Mouse (Mus musculus) heart, embryonic 10.5 days (tissue): ENCODE data around the gene Trmt5. TPM values are rescaled to one million over a fixed set of nuclear protein-coding genes. Genes with fewer than 3 reads are reported as not detected.

Source experiments
- DNase-seq: peaks from one replicate; pipeline ENCODE4 v3.0.0-alpha.2; 2017; ENCODE audit warnings: low spot score
- H3K27ac ChIP-seq: fragments of 300-500 bp; sonication (generic); 2 replicates; pipeline ENCODE4 v1.5.1; 2016; ENCODE audit warnings: mild to moderate bottlenecking
- H3K27me3 ChIP-seq: fragments of 300-500 bp; sonication (generic); 2 replicates; pipeline ENCODE4 v1.6.1; 2016; ENCODE audit warnings: mild to moderate bottlenecking; ENCODE audit not compliant: poor library complexity, insufficient read depth, severe bottlenecking
- H3K36me3 ChIP-seq: fragments of 300-500 bp; sonication (generic); 2 replicates; pipeline ENCODE4 v1.6.1; 2016; ENCODE audit warnings: mild to moderate bottlenecking, moderate library complexity
- H3K4me1 ChIP-seq: fragments of 300-500 bp; sonication (generic); 2 replicates; pipeline ENCODE4 v1.6.1; 2016; ENCODE audit warnings: mild to moderate bottlenecking
- H3K4me3 ChIP-seq: fragments of 300-500 bp; sonication (generic); 2 replicates; pipeline ENCODE4 v1.5.1; 2016; ENCODE audit warnings: mild to moderate bottlenecking, moderate library complexity
- H3K9me3 ChIP-seq: fragments of 300-500 bp; sonication (generic); 2 replicates; pipeline ENCODE4 v1.6.1; 2016; ENCODE audit warnings: mild to moderate bottlenecking, moderate library complexity
- WGBS: fragments of 180-500 bp; shearing (Covaris S2); methylation state at CpG from one replicate; pipeline ENCODE4 v1.1.7; 2016; 5-methylcytosine and 5-hydroxymethylcytosine counted together
- polyA plus RNA-seq: library from polyadenylated mRNA; unstranded; fragments of >200 nt; fragmentation: Nextera tagmentation; extraction: Ambion mirVana; gene quantifications from 2 replicates; pipeline ENCODE4 v1.2.1, GENCODE M21; 2016

The Trmt5 gene
- polyA plus RNA-seq, 1 experiment from 2014 or later = 21.1 TPM

GRCm38 (mm10) chr12:73307750-73308149, 21.2 kb upstream of the Trmt5 start:
- DNase-seq = no peak
- H3K4me3 ChIP-seq = no peak overlapping the region
- no peak overlapping the region for H3K27ac ChIP-seq
- peaks cover 9% of the 10 kb centered on the region; the same call in 1 of the 2 replicates for H3K36me3 ChIP-seq
- no peaks in the 10 kb centered on the region for H3K9me3 ChIP-seq
- H3K4me1 ChIP-seq = no peaks in the 10 kb centered on the region
- no peaks in the 10 kb centered on the region for H3K27me3 ChIP-seq
- WGBS = 87% methylated on average over 4 of the region's 4 CpGs

GRCm38 (mm10) chr12:73304636-73305035, 18.1 kb upstream of the Trmt5 start:
- peaks cover 11% of the 10 kb centered on the region; the same call in 1 of the 2 replicates for H3K36me3 ChIP-seq
- no peak overlapping the region for H3K27ac ChIP-seq
- no peaks in the 10 kb centered on the region for H3K4me1 ChIP-seq
- whole genome bisulfite sequencing = 83% methylated on average over 4 of the region's 4 CpGs
- no peak overlapping the region for H3K4me3 ChIP-seq
- no peaks in the 10 kb centered on the region for H3K9me3 ChIP-seq
- DNase-seq = no peak
- no peaks in the 10 kb centered on the region for H3K27me3 ChIP-seq

GRCm38 (mm10) chr12:73300531-73300930, 14.0 kb upstream of the Trmt5 start:
- DNase-seq = no peak
- WGBS = 84% methylated on average over 2 of the region's 2 CpGs
- Histone ChIP-seq H3K4me3 (no peak overlapping the region), H3K9me3 (no peaks in the 10 kb centered on the region), H3K27ac (no peak overlapping the region), H3K36me3 (peaks cover 14% of the 10 kb centered on the region; the same call in 1 of the 2 replicates), H3K4me1 (peaks cover 6% of the 10 kb centered on the region; the same call in 1 of the 2 replicates), H3K27me3 (no peaks in the 10 kb centered on the region)

GRCm38 (mm10) chr12:73298621-73299020, 12.1 kb upstream of the Trmt5 start:
- Histone ChIP-seq H3K27me3 (no peaks in the 10 kb centered on the region), H3K27ac (no peak overlapping the region), H3K4me1 (peaks cover 6% of the 10 kb centered on the region; the same call in 1 of the 2 replicates), H3K9me3 (no peaks in the 10 kb centered on the region), H3K36me3 (peaks cover 25% of the 10 kb centered on the region; the same call in 1 of the 2 replicates), H3K4me3 (no peak overlapping the region)
- no peak for DNase-seq
- 91% methylated on average over 5 of the region's 5 CpGs for WGBS

GRCm38 (mm10) chr12:73295505-73296140, 9.1 kb upstream of the Trmt5 start:
- H3K36me3 ChIP-seq = peaks cover 29% of the 10 kb centered on the region; the same call in 1 of the 2 replicates
- peaks cover 6% of the 10 kb centered on the region; the same call in 1 of the 2 replicates for H3K4me1 ChIP-seq
- no peaks in the 10 kb centered on the region for H3K9me3 ChIP-seq
- no peak for DNase-seq
- WGBS = 80% methylated on average over 11 of the region's 11 CpGs
- no peak overlapping the region for H3K4me3 ChIP-seq
- no peaks in the 10 kb centered on the region for H3K27me3 ChIP-seq
- no peak overlapping the region for H3K27ac ChIP-seq

- H3K36me3 ChIP-seq = peaks cover 23% of the 10 kb centered on the region; the same call in 1 of the 2 replicates
- no peak for DNase-seq
- H3K27me3 ChIP-seq = no peaks in the 10 kb centered on the region
- H3K9me3 ChIP-seq = no peaks in the 10 kb centered on the region
- no peak overlapping the region for H3K4me3 ChIP-seq
- H3K27ac ChIP-seq = no peak overlapping the region
- peaks cover 6% of the 10 kb centered on the region; the same call in 1 of the 2 replicates for H3K4me1 ChIP-seq
Observed at GRCm38 (mm10) chr12:73294884-73295283, 8.4 kb upstream of the Trmt5 start.

GRCm38 (mm10) chr12:73288626-73289025, 2.1 kb upstream of the Trmt5 start:
- Histone ChIP-seq H3K4me3 (no peak overlapping the region), H3K27ac (no peak overlapping the region), H3K36me3 (peaks cover 17% of the 10 kb centered on the region), H3K27me3 (no peaks in the 10 kb centered on the region), H3K9me3 (no peaks in the 10 kb centered on the region), H3K4me1 (peaks cover 32% of the 10 kb centered on the region)
- WGBS = 70% methylated on average over 3 of the region's 3 CpGs
- DNase-seq = no peak

- H3K9me3 ChIP-seq = no peaks in the 10 kb centered on the region
- DNase-seq = no peak
- 52% methylated on average over 8 of the region's 8 CpGs for WGBS
- peak overlapping the region; percentile 91 for H3K27ac ChIP-seq
- peaks cover 25% of the 10 kb centered on the region for H3K36me3 ChIP-seq
- peaks cover 32% of the 10 kb centered on the region for H3K4me1 ChIP-seq
- H3K4me3 ChIP-seq = peak overlapping the region; percentile 77
- no peaks in the 10 kb centered on the region for H3K27me3 ChIP-seq
Observed at GRCm38 (mm10) chr12:73287609-73288008, 1.1 kb upstream of the Trmt5 start.

GRCm38 (mm10) chr12:73274921-73275320, 11.6 kb downstream of the Trmt5 start:
- Histone ChIP-seq H3K36me3 (peaks cover 61% of the 10 kb centered on the region), H3K27me3 (no peaks in the 10 kb centered on the region), H3K4me3 (no peak overlapping the region), H3K9me3 (no peaks in the 10 kb centered on the region; the same call in 1 of the 2 replicates), H3K27ac (no peak overlapping the region), H3K4me1 (no peaks in the 10 kb centered on the region)
- 90% methylated on average over 3 of the region's 3 CpGs for WGBS
- DNase-seq = no peak

- Histone ChIP-seq H3K27ac (no peak overlapping the region), H3K9me3 (no peaks in the 10 kb centered on the region), H3K4me1 (no peaks in the 10 kb centered on the region), H3K36me3 (peaks cover 19% of the 10 kb centered on the region), H3K27me3 (no peaks in the 10 kb centered on the region), H3K4me3 (no peak overlapping the region)
- WGBS = 91% methylated on average over 4 of the region's 4 CpGs
- no peak for DNase-seq
Observed at GRCm38 (mm10) chr12:73269933-73270332, 16.6 kb downstream of the Trmt5 start.

- DNase-seq = no peak
- Histone ChIP-seq H3K27me3 (no peaks in the 10 kb centered on the region), H3K9me3 (no peaks in the 10 kb centered on the region), H3K4me3 (no peak overlapping the region), H3K27ac (no peak overlapping the region), H3K36me3 (peaks cover 15% of the 10 kb centered on the region), H3K4me1 (no peaks in the 10 kb centered on the region)
- WGBS = 91% methylated on average over 3 of the region's 3 CpGs
Observed at GRCm38 (mm10) chr12:73269531-73269930, 17.0 kb downstream of the Trmt5 start.

GRCm38 (mm10) chr12:73268497-73268896, 18.0 kb downstream of the Trmt5 start:
- H3K9me3 ChIP-seq = no peaks in the 10 kb centered on the region
- peaks cover 8% of the 10 kb centered on the region for H3K36me3 ChIP-seq
- no peaks in the 10 kb centered on the region for H3K27me3 ChIP-seq
- WGBS = 79% methylated on average over 1 of the region's 1 CpGs
- no peak overlapping the region for H3K4me3 ChIP-seq
- no peaks in the 10 kb centered on the region for H3K4me1 ChIP-seq
- no peak overlapping the region for H3K27ac ChIP-seq
- no peak for DNase-seq

GRCm38 (mm10) chr12:73266597-73266996, 19.9 kb downstream of the Trmt5 start:
- Histone ChIP-seq H3K27ac (no peak overlapping the region), H3K9me3 (0 out of 2 replicates have a peak, but pooled peaks cover 4% of the 10 kb centered on the region), H3K4me1 (no peaks in the 10 kb centered on the region), H3K36me3 (peaks cover 3% of the 10 kb centered on the region; the same call in 1 of the 2 replicates), H3K27me3 (no peaks in the 10 kb centered on the region), H3K4me3 (no peak overlapping the region)
- no peak for DNase-seq
- 90% methylated on average over 1 of the region's 1 CpGs for WGBS
